Mouse (Mus musculus) erythroid progenitor cell, adult 5-6 weeks (primary cell): ENCODE measurements at regions not wholly inside any gene's neighbourhood (a gene's known extent, or its start where the extent isn't known, plus 50 kb on each side); places are given as distances from the start of the nearest gene placed in this dataset.

Experiments
- ATAC-seq: replicated peaks from 2 replicates; pipeline ENCODE4 v1.8.0; 2016; ENCODE audit warnings: moderate number of reproducible peaks, mild to moderate bottlenecking, moderate TSS enrichment, inconsistent platforms; ENCODE audit not compliant: poor library complexity, low FRiP score, severe bottlenecking

DNA sequence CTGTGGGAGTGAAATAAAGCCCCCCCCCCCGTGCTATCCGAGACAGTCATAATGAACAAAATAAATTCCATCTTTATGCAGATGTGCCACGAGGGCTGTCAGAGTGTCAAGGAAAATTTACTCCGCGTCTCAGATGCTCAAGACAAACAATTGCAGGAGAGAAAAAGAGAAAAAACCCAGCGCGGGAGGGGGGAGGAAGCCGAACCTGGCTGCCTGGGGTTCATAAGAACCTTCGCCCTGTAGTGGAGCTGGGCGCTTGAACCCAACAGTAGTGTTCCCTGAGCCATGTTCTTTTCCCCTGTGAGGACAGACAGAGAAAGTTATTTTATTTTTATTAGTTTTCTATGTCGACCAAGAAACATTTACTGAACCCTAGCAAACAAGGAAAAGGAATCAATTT, 324.1 kb downstream of the Cd83 start:
- ATAC-seq = no peak

- ATAC-seq = no peak
These were observed 328.5 kb downstream of the Cd83 start for GRCm38 (mm10) chr13:44113043-44113442.

DNA sequence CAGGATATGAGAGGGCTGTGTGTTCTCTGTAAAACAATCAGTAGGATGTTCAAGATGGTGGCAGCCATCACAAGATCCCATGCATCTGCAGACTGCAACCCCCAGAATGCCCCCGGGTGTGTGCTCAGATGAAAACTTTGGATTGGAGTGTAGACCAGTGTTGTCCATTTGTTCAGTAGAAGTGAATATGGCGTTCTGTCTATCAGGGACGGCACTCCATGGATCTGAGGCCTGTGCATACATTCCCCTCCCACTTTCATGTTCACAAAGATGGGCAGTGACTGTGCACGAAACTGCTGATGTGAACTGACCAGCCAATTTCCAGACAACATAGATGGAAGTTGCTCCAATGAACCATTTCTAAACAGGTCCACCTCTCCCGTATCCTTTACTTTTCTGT, 330.3 kb downstream of the Cd83 start:
- no peak for ATAC-seq

DNA sequence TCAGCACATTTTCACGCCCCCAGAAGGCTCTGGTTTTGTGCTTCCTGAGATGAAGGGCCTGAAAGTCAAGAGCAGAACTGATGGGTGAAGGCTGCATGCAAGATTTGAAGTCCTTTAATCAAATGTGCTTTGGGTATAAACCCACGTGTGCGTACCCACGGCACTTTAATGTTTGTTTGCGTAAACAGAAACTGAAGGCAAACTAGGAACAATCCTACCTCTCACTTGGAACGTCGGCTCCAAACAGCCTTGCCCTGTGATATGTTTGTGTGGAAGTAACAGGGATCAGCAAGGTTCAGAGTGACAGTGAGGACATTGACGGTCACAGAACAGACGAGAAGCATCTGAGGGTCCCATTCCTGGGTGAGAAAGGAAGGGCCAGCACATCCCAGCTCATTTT, 333.3 kb downstream of the Cd83 start:
- ATAC-seq = no peak

DNA sequence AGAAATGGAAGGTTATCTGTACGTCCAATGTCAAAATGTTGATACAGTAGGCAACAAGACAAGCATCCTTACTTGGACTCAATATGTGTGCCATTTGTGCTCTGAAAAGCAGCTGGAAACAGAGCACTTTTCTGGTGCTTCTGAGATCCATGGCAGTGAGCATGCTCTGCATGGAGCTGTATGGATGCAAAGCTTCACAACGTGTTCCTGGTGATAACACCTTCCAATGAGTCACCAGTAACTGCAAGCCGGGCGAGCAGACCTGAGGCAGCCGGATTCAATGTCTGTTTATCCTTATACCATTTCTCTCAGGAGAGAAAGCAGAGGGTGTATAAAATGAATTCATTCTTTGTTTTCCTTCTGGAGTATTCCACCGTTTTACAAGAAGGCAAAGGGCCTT, 334.3 kb downstream of the Cd83 start:
- ATAC-seq = no peak

DNA sequence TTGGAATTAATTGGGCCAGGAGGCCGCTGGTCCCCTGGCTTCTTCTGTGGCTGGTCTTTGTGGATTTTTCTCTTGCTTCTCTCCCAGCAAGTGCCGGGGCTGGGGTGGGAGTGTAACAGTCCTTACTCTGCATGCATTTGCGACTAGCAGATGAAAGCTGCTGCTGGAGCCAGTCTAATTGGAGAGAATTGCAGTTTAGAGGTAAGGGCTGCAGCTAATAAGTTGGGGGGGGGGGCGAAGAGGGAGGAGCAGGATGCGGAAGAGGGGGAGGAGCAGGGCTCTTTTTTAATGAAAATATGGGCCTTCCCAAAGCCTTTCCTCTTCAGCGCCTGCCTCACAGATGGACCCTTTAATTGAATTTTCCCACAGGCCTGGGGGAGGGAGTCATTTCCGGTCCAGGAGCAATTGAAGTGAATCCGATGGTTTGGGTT, 336.7 kb downstream of the Cd83 start:
- no peak for ATAC-seq

DNA sequence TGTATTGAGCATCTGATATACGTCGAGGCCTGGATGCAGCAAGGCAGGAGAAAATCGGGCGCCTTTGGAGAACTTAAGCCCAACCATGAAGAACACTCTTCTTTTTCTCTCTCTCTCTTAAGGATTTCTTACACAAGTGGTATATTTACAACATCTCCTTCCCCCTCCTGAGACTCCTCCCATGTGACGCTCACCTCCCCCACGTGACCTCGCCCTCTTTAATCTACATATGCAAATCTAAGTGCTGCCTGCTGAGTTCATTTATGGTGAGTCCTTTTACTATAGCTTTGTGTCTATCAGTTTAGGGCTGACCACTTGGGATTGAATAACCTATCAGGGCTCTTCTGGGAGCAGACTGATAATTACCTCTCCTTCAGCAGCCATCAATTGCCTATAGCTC, 337.4 kb downstream of the Cd83 start:
- no peak for ATAC-seq

DNA sequence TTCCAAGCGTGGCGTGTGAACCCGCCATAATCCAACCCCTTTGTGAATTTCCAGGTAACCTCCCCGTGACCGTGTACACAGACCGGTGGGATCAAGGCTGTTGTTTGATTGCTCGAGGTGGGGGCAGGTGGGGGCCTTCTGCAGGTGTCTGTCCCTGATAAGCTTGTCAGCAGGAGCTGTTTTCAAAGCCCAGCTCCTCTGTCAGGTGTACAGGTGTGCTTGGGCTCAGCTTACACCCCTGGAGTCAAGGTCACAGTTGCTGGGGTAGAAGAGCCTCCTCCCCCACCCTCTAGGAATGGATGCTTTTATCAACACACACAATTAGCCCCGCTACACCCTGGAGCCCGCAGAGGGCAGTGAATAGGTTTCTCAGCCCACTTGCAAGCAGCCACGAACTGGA, 341.6 kb downstream of the Cd83 start:
- ATAC-seq = no peak

DNA sequence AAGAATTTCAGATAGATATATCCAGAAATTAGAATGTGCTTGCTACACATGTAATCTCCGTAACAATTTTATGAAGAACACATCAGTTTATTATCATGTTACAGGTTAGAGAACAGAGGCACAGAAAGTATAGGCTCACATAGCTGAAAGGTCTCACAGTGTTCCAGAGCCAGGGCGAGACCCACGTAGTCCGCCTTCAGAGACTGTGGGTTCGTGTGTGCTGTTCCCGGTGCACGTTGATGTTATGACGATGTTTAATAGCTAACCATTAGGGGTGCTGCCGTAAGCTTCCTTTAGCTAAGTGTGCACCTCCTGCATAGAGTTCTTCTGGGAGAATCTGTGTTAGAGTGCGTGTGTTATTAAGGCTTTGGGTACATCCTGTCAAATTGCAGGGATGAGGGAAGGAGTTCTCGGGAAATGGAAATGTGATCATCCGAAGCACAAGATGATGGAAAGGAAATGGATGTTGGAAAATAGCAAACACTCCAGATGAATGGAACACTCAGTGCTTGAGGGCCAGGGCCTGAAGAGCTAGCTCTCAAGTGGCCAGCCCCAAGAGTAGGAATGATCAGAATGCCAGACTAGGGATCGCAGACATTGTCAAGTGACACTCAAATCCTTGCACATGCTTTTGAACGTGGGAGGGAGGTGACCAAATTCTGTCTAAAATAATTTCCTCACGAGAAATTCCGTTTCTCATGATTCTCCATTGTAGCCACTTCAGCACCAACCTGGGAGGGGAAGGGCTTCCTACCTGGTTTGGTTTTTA, 344.1 kb downstream of the Cd83 start:
- ATAC-seq = no peak

GRCm38 (mm10) chr13:44131916-44132315, 347.3 kb downstream of the Cd83 start:
- ATAC-seq = no peak

GRCm38 (mm10) chr13:44132510-44132909, 347.9 kb downstream of the Cd83 start:
- no peak for ATAC-seq

- ATAC-seq = no peak
These were observed 348.9 kb downstream of the Cd83 start for GRCm38 (mm10) chr13:44133436-44133835.

DNA sequence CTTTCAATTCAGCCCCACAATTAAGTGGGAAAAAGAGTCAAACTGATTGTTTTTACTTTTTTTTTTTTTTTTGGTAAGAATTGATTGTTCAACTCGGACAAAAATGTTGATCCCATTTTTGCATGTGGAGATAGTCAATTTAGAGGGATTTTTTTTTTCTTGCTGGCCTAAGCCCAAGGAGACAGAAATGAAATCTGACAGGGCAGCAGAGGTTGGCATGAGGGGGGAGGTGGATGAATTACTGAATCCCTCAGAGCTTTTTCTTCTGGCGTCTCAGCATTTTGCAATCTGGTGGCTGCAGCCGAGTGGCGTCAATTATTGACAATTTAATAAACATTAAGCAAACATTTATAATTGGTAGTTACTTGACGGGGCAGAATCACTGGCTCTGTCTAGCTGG, 356.6 kb downstream of the Cd83 start:
- no peak for ATAC-seq

DNA sequence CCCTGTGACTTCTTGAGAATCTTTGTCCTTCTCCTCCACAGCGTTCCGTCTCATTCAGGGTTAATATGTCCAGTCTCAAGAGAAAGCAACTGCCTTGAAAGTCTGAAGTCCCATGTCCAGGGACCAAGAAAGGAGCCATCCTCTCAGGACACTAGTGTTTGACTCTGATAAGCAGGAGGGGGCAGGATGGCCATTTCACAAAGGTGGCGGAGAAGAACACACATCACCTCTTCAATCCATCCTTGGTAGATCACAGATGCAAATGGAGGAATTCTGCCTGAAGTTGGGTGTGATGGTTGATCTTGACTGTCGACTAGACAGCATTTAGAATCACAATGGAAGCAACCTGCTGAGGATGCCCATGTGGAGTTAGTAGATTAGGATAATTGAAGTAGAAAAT, 360.9 kb downstream of the Cd83 start:
- ATAC-seq = no peak

GRCm38 (mm10) chr13:44147841-44148240, 363.3 kb downstream of the Cd83 start:
- ATAC-seq = no peak

DNA sequence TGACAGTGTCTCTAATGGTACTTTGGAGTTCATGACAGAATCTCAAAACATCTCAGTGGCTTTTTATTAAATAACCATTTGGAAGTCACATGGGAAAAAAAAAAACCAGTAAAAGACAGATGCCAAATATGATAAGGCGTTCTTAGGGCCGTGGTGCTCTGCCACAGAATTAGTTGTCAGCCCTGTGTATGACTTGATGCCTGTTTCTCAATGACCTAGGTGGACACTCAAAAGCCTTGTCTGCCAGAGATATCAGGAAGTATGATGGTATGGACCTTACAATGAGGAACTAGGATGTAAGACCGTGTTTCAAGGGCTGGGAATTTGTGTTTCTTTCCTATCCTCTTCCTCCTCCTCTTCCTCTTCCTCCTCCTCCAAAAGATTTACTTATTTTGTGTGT, 364.9 kb downstream of the Cd83 start:
- ATAC-seq = no peak

- no peak for ATAC-seq
These were observed 367.0 kb downstream of the Cd83 start for GRCm38 (mm10) chr13:44151526-44151925.

GRCm38 (mm10) chr13:44152806-44153613, 368.4 kb downstream of the Cd83 start:
- no peak for ATAC-seq

- ATAC-seq = no peak
These were observed 369.2 kb downstream of the Cd83 start for GRCm38 (mm10) chr13:44153784-44154183.

DNA sequence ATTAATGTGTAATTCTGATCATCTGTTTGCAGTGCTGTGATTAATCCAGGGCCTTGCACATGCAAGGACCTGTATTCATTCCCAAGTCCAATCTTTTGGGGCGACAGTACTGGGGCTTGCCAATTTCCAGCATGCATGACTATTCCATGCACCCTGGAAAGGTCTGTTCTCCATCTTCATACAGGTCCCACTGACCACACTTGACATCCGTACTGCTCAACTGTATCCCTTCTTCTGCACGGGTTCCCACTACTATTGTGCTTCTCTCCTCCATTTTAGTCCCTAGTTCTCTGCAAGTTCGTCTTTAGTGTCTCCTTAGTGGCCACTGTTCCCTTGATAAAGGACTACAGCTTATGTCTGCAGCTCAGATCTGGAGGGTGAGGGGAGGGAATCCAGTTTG, 371.4 kb downstream of the Cd83 start:
- no peak for ATAC-seq

GRCm38 (mm10) chr13:44156546-44156945, 372.0 kb downstream of the Cd83 start:
- ATAC-seq = no peak
